Mouse (Mus musculus) limb, embryonic 15.5 days (tissue): ENCODE measurements around the gene Ifng. TPM values are rescaled to one million over a fixed set of nuclear protein-coding genes. Genes with fewer than 3 reads are reported as not detected.

ENCODE experiments used
- ATAC-seq: fragments of 200-750 bp; cut with Nextera tagmentation; 2 replicates; pipeline ENCODE4 v1.8.0; 2017; ENCODE audit warnings: low read depth, moderate TSS enrichment; ENCODE audit not compliant: insufficient number of reproducible peaks, low FRiP score, low TSS enrichment
- H3K27ac ChIP-seq: fragments of 300-500 bp; sonication (generic); 2 replicates; pipeline ENCODE4 v1.5.1; 2015; ENCODE audit warnings: moderate library complexity, mild to moderate bottlenecking, inconsistent platforms
- H3K27me3 ChIP-seq: fragments of 300-500 bp; sonication (generic); 2 replicates; pipeline ENCODE4 v1.6.1; 2015; ENCODE audit warnings: inconsistent platforms
- H3K36me3 ChIP-seq: fragments of 300-500 bp; sonication (generic); 2 replicates; pipeline ENCODE4 v1.6.1; 2015; ENCODE audit warnings: inconsistent platforms
- H3K4me1 ChIP-seq: fragments of 300-500 bp; sonication (generic); 2 replicates; pipeline ENCODE4 v1.6.1; 2015; ENCODE audit warnings: inconsistent platforms
- H3K4me2 ChIP-seq: fragments of 300-500 bp; sonication (generic); 2 replicates; pipeline ENCODE4 v1.6.1; 2015; ENCODE audit warnings: mild to moderate bottlenecking, inconsistent platforms
- H3K4me3 ChIP-seq: fragments of 300-500 bp; sonication (generic); 2 replicates; pipeline ENCODE4 v1.5.1; 2015; ENCODE audit warnings: mild to moderate bottlenecking, inconsistent platforms
- H3K9ac ChIP-seq: fragments of 300-500 bp; sonication (generic); 2 replicates; pipeline ENCODE4 v1.6.1; 2015; ENCODE audit warnings: inconsistent platforms
- H3K9me3 ChIP-seq: fragments of 300-500 bp; sonication (generic); 2 replicates; pipeline ENCODE4 v1.6.1; 2016; ENCODE audit warnings: inconsistent platforms
- WGBS: fragments of 180-500 bp; shearing (Covaris S2); methylation state at CpG from one replicate; pipeline ENCODE4 v1.1.7; 2015; 5-methylcytosine and 5-hydroxymethylcytosine counted together
- polyA plus RNA-seq: library from polyadenylated mRNA; unstranded; fragments of >200 nt; fragmentation: Nextera tagmentation; extraction: Ambion mirVana; gene quantifications from 2 replicates; pipeline ENCODE4 v1.2.1, GENCODE M21; 2015

Gene Ifng
- polyA plus RNA-seq, 1 experiment from 2014 or later: not detected

DNA sequence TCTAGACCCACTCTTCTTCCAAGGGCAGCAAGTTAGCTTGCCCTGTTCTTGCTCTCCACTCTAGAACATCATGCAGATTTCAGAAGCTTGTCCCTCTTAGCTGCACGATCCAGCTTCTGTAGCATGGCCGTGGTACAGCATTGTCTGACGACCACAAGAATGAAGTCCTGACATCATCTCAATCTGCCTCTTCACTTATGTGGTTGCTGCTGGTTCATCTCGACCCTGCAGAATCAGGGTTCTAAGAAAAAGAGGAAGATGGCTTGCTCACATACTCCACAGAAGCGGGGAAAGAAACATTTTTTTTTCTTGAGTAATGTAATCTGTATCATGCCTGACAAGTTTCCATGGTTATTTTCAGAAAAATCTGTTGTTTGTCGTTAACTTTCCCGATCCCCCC is 39.9 kb downstream of the Ifng start:
- Histone ChIP-seq H3K9ac (no peak overlapping the region), H3K4me1 (no peaks in the 10 kb centered on the region), H3K27ac (no peak overlapping the region), H3K36me3 (no peaks in the 10 kb centered on the region), H3K4me3 (no peak overlapping the region), H3K4me2 (no peak overlapping the region), H3K9me3 (no peaks in the 10 kb centered on the region), H3K27me3 (no peaks in the 10 kb centered on the region)
- WGBS: 79% methylated on average over 7 of the region's 7 CpGs
- ATAC-seq: no peak

DNA sequence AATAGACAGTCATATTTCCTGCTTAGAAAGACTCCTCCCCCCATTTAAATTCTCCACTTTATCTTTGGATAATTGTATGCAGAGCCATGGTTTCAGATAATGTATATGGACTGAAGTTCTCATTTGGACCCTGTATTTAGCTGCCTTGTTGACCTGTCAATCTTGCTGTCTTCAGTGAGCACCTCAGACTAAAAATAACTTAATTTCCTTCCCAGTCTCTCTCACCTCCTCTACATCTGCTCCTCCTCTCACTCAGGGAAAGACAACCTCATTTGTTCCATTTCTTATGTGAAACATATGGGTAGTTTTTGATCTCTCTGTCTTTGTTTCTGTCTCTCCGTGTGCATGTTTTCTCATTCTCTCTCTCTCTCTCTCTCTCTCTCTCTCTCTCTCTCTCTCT is 53.3 kb downstream of the Ifng start:
- no peak for ATAC-seq
- Histone ChIP-seq H3K27me3 (no peaks in the 10 kb centered on the region), H3K4me2 (no peak overlapping the region), H3K4me3 (no peak overlapping the region), H3K9me3 (no peaks in the 10 kb centered on the region), H3K4me1 (no peaks in the 10 kb centered on the region), H3K9ac (no peak overlapping the region), H3K27ac (no peak overlapping the region), H3K36me3 (no peaks in the 10 kb centered on the region)
- WGBS: 62% methylated on average over 1 of the region's 1 CpGs

DNA sequence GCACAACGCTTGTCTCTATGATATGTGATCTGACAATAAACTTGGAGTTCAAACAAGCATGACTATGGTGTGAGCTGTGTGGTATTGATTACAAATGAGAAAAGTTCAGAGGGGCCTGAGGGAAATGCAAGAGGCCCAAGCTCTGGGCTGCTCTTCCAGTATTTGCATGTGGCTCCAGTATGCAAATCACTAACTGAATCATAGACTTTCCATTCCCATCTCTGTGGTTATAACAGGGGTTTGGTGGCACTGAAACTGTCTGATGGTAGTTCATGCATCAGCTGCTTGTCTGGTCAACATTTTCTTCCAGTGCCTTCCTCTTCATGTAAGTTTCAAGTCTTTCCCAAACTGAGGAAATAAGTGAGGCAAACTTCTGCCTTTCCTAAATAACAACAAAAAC is 54.5 kb downstream of the Ifng start:
- Histone ChIP-seq H3K4me3 (no peak overlapping the region), H3K4me2 (no peak overlapping the region), H3K27ac (no peak overlapping the region)

More for the DNA sequence above, 54.5 kb downstream of the Ifng start:
- no peaks in the 10 kb centered on the region for H3K4me1 ChIP-seq
- 62% methylated on average over 1 of the region's 1 CpGs for WGBS
- no peaks in the 10 kb centered on the region for H3K9me3 ChIP-seq
- H3K9ac ChIP-seq: no peak overlapping the region
- H3K36me3 ChIP-seq: no peaks in the 10 kb centered on the region
- no peaks in the 10 kb centered on the region for H3K27me3 ChIP-seq
- no peak for ATAC-seq

Other genes with a start within 250 kb of the Ifng start
- not detected in 2 replicates for gene Il22, start 236.1 kb upstream of the Ifng start, polyA plus RNA-seq
- not detected in 2 replicates for gene Gm32717, start 200.3 kb upstream of the Ifng start, polyA plus RNA-seq
- gene Gm32802, start 182.4 kb upstream of the Ifng start, polyA plus RNA-seq: not detected in 2 replicates
- gene Iltifb, start 146.0 kb upstream of the Ifng start, polyA plus RNA-seq: not detected in 2 replicates
- gene Gm9040, start 114.1 kb upstream of the Ifng start, polyA plus RNA-seq: not detected in 2 replicates
- not detected in 2 replicates for gene Gm9044, start 108.6 kb upstream of the Ifng start, polyA plus RNA-seq
- gene Gm9045, start 103.2 kb upstream of the Ifng start, polyA plus RNA-seq: 0.06 and 0.09 TPM in 2 replicates
- gene Gm9046, start 97.8 kb upstream of the Ifng start, polyA plus RNA-seq: not detected in 2 replicates
- gene Gm9048, start 92.4 kb upstream of the Ifng start, polyA plus RNA-seq: not detected in 2 replicates
- 0.06 and 0.09 TPM in 2 replicates for gene Gm9049, start 86.9 kb upstream of the Ifng start, polyA plus RNA-seq